Mouse (Mus musculus) neural tube, embryonic 15.5 days (tissue): Measurements from ENCODE around the gene Sh3gl2. TPM values are rescaled to one million over a fixed set of nuclear protein-coding genes. Genes with fewer than 3 reads are reported as not detected.

Source experiments
- ATAC-seq: fragments of 200-750 bp; cut with Nextera tagmentation; 2 replicates; pipeline ENCODE4 v1.8.0; 2017; ENCODE audit warnings: mild to moderate bottlenecking, moderate TSS enrichment, moderate library complexity; ENCODE audit not compliant: low FRiP score
- H3K27ac ChIP-seq: fragments of 300-500 bp; sonication (generic); replicated peaks from 2 replicates; pipeline ENCODE4 v1.5.1; 2015; ENCODE audit warnings: mild to moderate bottlenecking, inconsistent platforms
- H3K27me3 ChIP-seq: fragments of 300-500 bp; sonication (generic); replicated peaks from 2 replicates; pipeline ENCODE4 v1.6.1; 2015; ENCODE audit warnings: inconsistent platforms
- H3K36me3 ChIP-seq: fragments of 300-500 bp; sonication (generic); 2 replicates; pipeline ENCODE4 v1.6.1; 2015; ENCODE audit warnings: inconsistent platforms
- H3K4me1 ChIP-seq: fragments of 300-500 bp; sonication (generic); 2 replicates; pipeline ENCODE4 v1.6.1; 2015; ENCODE audit warnings: inconsistent platforms
- H3K4me2 ChIP-seq: fragments of 300-500 bp; sonication (generic); 2 replicates; pipeline ENCODE4 v1.6.1; 2015; ENCODE audit warnings: inconsistent platforms, mild to moderate bottlenecking, moderate library complexity
- H3K4me3 ChIP-seq: fragments of 300-500 bp; sonication (generic); replicated peaks from 2 replicates; pipeline ENCODE4 v1.5.1; 2015; ENCODE audit warnings: mild to moderate bottlenecking, inconsistent platforms
- H3K9ac ChIP-seq: fragments of 300-500 bp; sonication (generic); replicated peaks from 2 replicates; pipeline ENCODE4 v1.6.1; 2015; ENCODE audit warnings: mild to moderate bottlenecking, inconsistent platforms
- H3K9me3 ChIP-seq: fragments of 300-500 bp; sonication (generic); replicated peaks from 2 replicates; pipeline ENCODE4 v1.6.1; 2016; ENCODE audit warnings: inconsistent platforms
- WGBS: fragments of 180-500 bp; shearing (Covaris S2); methylation state at CpG from one replicate; pipeline ENCODE4 v1.1.7; 2015; ENCODE audit warnings: mixed read lengths; 5-methylcytosine and 5-hydroxymethylcytosine counted together
- polyA plus RNA-seq: library from polyadenylated mRNA; unstranded; fragments of >200 nt; fragmentation: Nextera tagmentation; extraction: Ambion mirVana; gene quantifications from 2 replicates; pipeline ENCODE4 v1.2.1, GENCODE M21; 2015

Gene Sh3gl2
- polyA plus RNA-seq, 1 experiment from 2014 or later, result 111 TPM

DNA sequence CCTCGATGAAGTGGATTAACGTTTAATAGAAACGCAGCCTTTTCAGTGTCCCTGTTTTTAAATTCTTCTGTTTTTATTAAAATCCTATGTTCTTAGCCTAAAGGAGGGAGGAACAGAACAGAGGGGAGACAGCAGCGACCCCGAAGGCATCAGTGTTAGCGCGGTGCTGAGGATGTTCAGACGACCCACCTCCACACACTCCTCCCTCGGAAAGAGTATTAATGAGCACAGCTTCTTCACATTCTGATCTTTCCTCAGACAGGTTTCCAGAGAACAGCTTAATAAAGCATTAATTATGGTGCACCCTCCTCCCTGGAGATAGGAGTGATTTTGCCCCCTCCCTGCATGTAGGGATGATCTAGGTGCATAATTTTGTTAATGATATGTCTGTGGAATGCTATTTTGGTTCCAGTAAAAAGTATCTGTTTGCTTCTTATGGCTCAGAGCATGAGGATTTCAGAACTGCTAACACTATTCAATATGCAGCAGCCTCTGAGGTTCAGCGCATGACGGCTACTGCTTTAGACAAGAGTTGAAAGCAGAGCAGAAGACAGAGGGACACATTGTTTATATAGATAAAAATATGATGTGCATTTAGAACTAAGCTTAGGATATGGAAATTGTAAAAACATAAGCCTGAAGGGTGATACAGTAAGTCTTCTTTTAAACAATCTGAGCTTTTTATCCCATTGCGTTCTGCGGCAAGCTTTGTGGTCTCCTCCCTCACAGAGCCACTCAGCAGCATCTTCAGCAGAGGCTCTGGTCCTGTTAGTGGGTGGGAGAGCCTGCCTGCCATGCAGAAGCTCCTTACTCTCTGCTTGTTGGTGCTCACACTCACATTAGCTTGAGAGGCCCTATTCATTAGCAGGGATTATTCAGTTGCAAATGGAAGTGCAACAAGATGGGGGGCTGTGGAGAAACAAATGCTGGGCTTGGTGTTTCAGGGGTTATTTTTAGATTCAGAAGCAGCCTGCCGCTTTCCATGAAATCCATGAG lies 27.8 kb downstream of the Sh3gl2 start:
- no peaks in the 10 kb centered on the region for H3K36me3 ChIP-seq
- H3K9ac ChIP-seq, result no peak overlapping the region
- ATAC-seq, result 0 out of 2 replicates have a peak, but pooled peaks have one; percentile 53
- no peaks in the 10 kb centered on the region for H3K9me3 ChIP-seq
- WGBS, result 63% methylated on average over 14 of the region's 14 CpGs
- peak overlapping the region; percentile 56 for H3K27ac ChIP-seq
- no peaks in the 10 kb centered on the region for H3K27me3 ChIP-seq
- no peak overlapping the region for H3K4me3 ChIP-seq
- H3K4me2 ChIP-seq, result no peak overlapping the region
- peaks cover 22% of the 10 kb centered on the region for H3K4me1 ChIP-seq

DNA sequence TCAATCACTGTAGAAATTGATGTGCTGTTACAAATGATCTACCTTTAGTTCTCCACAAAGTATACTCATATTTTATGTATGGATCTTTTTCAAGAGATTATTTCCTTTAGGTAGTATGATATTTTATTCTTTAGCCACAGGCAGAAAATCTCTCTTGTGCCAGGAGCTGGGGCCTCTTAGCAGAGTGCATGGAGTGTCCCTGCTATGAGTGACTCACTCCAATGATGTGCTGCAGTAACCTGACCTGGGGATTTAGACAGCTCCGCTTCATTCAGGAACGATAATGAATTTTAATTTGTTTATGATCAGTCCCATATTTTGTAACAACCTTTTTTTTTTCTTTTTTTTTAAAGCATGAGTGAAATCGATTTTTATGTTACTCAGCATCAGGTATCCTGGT lies 36.7 kb downstream of the Sh3gl2 start:
- Histone ChIP-seq H3K27me3 (no peaks in the 10 kb centered on the region), H3K4me1 (no peaks in the 10 kb centered on the region), H3K36me3 (no peaks in the 10 kb centered on the region), H3K4me3 (no peak overlapping the region), H3K9me3 (no peaks in the 10 kb centered on the region), H3K9ac (no peak overlapping the region), H3K27ac (no peak overlapping the region), H3K4me2 (no peak overlapping the region)
- no peak for ATAC-seq
- 93% methylated on average over 3 of the region's 3 CpGs for WGBS

DNA sequence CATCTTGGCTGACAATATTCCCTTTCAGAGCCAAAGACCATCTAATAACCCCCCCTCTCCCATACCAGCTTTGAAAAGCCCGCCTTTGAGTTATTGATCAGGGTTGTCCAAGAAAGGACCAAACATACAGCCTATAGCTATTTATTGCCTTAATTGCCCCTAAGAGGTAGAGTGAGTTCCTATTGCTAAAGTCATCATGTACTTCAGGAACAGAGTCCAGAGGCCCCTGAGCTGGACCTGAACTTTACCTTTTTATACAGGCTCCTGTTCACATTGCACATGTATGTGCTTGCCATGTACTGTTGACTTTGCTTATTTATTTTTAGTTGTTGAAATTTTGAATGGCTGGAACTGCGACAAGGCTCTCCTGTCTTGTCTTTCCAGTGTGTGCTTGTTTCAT lies 37.6 kb downstream of the Sh3gl2 start:
- Histone ChIP-seq H3K27ac (no peak overlapping the region), H3K36me3 (no peaks in the 10 kb centered on the region), H3K9me3 (no peaks in the 10 kb centered on the region), H3K4me2 (no peak overlapping the region), H3K4me1 (no peaks in the 10 kb centered on the region), H3K9ac (no peak overlapping the region), H3K27me3 (no peaks in the 10 kb centered on the region), H3K4me3 (no peak overlapping the region)
- WGBS, result 74% methylated on average over 2 of the region's 2 CpGs
- no peak for ATAC-seq

DNA sequence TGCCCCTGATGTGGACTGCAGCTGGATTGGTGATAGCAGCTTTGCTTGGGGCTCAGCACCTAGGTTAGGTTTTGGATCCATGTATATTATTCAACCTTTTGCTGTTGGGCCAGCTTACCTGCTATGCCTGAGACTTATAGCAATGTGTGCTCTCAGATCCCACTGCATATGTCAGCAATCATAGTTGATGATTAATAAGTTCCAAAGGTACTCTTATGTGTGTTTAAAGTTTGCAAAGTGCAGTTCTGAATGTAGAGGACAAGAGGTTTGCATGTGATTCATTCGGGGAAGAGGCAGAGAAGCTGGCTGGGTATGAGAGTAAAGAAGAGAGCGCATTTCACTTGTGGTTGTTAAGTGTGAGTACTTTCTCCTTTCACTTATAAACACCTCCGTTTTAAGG lies 43.7 kb downstream of the Sh3gl2 start:
- H3K4me1 ChIP-seq, result peaks cover 16% of the 10 kb centered on the region
- no peaks in the 10 kb centered on the region for H3K9me3 ChIP-seq
- no peaks in the 10 kb centered on the region for H3K27me3 ChIP-seq
- H3K4me3 ChIP-seq, result no peak overlapping the region
- H3K36me3 ChIP-seq, result no peaks in the 10 kb centered on the region
- H3K4me2 ChIP-seq, result no peak overlapping the region
- H3K9ac ChIP-seq, result no peak overlapping the region
- no peak overlapping the region for H3K27ac ChIP-seq
- WGBS, result 93% methylated on average over 3 of the region's 3 CpGs
- no peak for ATAC-seq

DNA sequence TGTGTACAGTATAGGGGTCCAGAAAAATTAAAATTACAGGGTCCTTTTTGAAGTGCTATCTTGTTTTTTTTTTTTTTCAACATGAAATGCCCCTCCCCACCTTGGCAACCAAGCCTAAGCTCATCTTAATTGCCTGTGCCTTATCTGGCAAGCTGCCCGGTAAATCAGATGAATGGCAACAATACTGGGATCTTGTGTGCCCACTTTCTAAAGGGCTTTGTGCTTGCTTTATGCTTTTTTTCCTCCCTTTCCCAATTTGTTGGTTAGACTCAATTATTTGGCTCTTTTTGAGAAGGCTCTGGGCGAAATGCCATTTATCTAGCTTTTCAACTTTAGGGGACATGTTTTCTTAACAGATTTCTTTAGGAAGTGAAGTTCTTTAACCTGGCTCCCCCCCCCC lies 45.3 kb downstream of the Sh3gl2 start:
- Histone ChIP-seq H3K27ac (no peak overlapping the region), H3K36me3 (no peaks in the 10 kb centered on the region), H3K27me3 (no peaks in the 10 kb centered on the region), H3K9ac (no peak overlapping the region), H3K4me1 (peaks cover 16% of the 10 kb centered on the region), H3K4me3 (no peak overlapping the region), H3K9me3 (no peaks in the 10 kb centered on the region), H3K4me2 (no peak overlapping the region)
- peak; percentile 68; the same call in 1 of the 2 replicates for ATAC-seq
- 15% methylated on average over 2 of the region's 2 CpGs for WGBS

DNA sequence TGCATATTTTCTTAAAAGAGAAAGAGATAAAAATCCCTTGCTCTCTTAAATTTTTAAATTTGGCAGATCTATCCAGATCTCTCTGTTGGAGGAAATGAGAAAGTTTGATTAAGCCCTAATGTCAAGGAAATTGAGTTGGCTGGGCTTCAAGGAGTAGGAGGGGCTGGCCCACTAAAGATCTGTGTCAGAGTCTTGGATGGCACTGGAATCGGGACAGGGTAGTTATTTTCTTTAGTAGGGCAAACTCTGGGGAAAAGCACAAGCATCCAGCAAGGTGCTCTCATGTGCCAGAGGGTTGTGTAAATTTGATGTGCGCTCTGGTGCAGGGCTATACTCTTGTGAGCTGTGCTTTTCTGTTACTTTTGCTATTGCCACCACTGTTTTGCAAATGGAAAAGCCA lies 45.9 kb downstream of the Sh3gl2 start:
- WGBS, result 46% methylated on average over 2 of the region's 2 CpGs
- no peaks in the 10 kb centered on the region for H3K27me3 ChIP-seq
- peak; percentile 65; the same call in 1 of the 2 replicates for ATAC-seq
- H3K36me3 ChIP-seq, result no peaks in the 10 kb centered on the region
- H3K9ac ChIP-seq, result no peak overlapping the region
- H3K9me3 ChIP-seq, result no peaks in the 10 kb centered on the region
- H3K4me2 ChIP-seq, result no peak overlapping the region
- H3K4me3 ChIP-seq, result no peak overlapping the region
- H3K4me1 ChIP-seq, result peaks cover 16% of the 10 kb centered on the region
- H3K27ac ChIP-seq, result peak overlapping the region; percentile 49; the same call in 1 of the 2 replicates

DNA sequence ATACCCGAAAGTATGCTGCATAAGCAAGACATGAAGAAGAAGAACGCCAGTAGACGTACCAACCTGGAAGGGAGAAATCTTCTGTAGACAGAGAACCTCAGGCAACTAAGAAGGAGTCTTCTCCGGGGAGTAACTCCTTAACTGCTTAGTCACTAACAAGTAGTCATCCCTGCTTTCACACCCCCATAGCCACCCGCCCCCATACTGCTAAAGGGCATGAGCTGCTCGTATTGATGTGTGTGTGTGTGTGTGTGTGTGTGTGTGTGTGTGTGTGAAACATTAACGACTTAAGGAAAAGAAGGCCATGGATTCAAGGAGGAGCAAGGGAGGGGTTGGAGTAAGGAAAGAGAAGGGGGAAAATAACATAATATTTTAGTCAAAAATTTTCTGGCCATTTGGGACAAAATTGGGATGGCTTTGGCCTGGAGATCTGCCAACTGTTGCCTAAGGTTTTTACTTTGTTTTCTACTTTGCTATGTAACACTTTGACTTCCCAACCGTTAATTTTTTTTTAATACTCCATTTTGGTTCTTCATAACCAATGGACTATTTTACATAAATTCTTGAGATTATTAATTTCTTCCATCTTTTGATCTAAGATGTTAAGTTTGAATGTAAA lies 51.0 kb downstream of the Sh3gl2 start:
- H3K4me3 ChIP-seq, result no peak overlapping the region
- H3K9ac ChIP-seq, result no peak overlapping the region
- no peaks in the 10 kb centered on the region for H3K36me3 ChIP-seq
- H3K27me3 ChIP-seq, result no peaks in the 10 kb centered on the region
- no peak for ATAC-seq
- peaks cover 15% of the 10 kb centered on the region for H3K4me1 ChIP-seq
- no peak overlapping the region for H3K4me2 ChIP-seq
- no peak overlapping the region for H3K27ac ChIP-seq
- WGBS, result 90% methylated on average over 8 of the region's 8 CpGs
- H3K9me3 ChIP-seq, result no peaks in the 10 kb centered on the region

DNA sequence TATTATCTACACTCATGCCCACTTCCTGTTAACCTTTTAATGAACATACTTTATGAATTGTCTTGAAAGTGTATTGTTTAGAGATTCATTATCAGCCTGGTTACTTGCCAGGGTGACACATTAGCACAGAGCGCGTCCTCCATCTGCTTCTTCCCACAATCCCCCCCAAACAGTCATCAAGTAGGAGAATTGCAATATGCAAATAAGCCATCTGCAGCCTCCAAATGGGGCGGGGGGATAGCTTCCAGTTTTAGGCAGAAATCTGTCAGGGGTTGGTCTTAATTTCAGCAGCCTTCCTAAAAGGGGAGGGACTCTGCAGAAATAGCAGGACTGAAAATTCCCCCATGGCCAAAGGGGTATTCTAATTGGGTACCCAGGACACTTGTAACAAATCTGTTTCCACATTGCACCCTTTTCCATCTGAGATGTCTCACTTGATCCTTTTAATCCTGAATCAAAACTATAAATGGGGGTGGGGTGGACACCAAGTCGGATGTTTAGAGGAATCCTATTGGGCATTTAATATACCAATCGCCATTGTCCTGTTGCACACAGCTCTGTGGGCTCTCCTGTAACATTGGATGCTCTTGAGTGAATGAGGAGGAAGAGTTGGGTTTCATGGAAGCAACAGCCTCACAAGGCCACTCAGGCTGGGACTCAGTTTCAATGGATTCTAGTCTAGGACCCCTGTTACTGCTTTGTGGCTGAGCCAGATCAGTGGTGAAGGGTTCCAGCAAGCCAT lies 51.7 kb downstream of the Sh3gl2 start:
- peak; percentile 18; the same call in 1 of the 2 replicates for ATAC-seq
- H3K4me3 ChIP-seq, result no peak overlapping the region
- no peaks in the 10 kb centered on the region for H3K36me3 ChIP-seq
- H3K9me3 ChIP-seq, result no peaks in the 10 kb centered on the region
- peaks cover 12% of the 10 kb centered on the region for H3K4me1 ChIP-seq
- 53% methylated on average over 5 of the region's 5 CpGs for WGBS
- H3K27me3 ChIP-seq, result no peaks in the 10 kb centered on the region
- H3K9ac ChIP-seq, result no peak overlapping the region
- no peak overlapping the region for H3K4me2 ChIP-seq
- peak overlapping the region; percentile 7; the same call in 1 of the 2 replicates for H3K27ac ChIP-seq

DNA sequence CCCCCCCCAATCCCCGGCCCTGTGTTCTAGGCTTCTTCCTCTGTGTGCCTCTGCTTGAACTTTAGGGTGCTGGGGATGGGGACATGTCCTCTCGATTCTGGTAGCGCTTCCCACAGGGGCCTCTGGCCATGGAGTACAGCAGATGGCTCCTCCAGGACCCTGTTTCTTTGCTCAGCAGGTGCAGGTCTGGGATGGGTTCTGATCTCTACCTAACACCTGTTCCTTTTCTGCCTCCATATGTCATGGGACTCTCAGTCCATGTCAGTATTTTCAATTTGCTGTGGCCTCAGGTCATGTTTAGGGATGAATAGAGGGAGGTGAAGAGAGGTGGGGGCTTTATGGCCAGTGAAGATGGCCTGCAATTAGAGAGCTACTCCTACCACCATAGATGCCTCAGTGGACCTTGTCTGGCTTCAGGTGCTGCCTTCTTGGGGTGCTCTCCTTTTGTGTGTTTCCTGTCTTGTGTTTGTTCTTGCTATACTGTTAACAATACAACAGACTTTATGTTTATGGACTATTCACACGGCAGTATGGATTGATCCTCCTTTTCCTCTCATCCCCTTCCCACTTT lies 52.9 kb downstream of the Sh3gl2 start:
- Histone ChIP-seq H3K27ac (no peak overlapping the region), H3K27me3 (no peaks in the 10 kb centered on the region), H3K4me3 (no peak overlapping the region), H3K4me1 (peaks cover 18% of the 10 kb centered on the region), H3K36me3 (no peaks in the 10 kb centered on the region), H3K9me3 (no peaks in the 10 kb centered on the region), H3K4me2 (no peak overlapping the region), H3K9ac (no peak overlapping the region)
- no peak for ATAC-seq
- WGBS, result 74% methylated on average over 4 of the region's 4 CpGs

DNA sequence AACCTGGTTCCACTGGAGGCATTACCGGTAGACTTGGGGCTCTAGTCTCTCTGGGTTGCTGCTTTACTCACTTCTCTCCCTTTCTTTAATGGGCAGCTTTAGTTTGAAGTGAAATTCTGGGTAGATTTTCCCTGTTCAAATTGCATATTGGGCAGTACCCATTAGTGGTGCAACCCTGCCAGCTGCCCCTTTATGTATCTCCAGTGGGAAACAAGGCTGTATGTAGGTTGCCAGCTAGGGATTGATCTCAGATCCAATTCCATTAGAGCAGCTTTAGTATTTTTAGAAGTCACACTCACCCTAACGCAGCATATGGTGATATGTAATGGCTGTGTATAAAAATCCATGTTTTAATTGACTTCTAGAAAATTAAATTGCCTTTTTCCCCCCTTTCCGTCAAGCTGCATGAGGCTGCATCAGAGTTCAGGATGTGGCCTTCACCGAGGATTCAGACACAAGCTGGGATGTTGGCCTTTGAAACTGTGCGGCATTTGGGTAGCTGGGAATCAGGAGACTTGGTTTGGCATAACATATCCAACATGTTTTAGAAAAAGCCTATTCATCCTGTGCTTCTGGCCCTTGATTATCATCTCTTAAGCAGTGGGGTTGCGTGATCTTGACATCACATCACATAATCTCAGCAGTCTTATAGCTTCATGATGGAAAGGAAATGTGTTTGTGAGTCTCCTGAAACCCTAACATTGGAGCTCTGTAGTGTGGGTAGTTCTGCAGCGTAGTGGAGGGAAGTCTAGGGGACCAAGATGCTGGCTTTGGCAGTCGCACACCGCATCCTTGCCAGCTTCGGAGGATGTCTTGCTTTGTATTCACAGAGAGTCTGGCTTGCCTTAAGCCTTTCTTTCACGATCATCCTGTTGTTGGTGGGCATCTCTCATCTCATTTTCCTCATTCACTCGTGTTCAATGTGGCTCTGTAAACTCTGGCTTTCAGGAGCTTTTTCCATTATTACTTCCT lies 56.0 kb downstream of the Sh3gl2 start:
- Histone ChIP-seq H3K4me3 (no peak overlapping the region), H3K4me2 (no peak overlapping the region), H3K9me3 (no peaks in the 10 kb centered on the region), H3K9ac (no peak overlapping the region), H3K36me3 (no peaks in the 10 kb centered on the region), H3K27ac (peak overlapping the region; percentile 67), H3K4me1 (peaks cover 18% of the 10 kb centered on the region), H3K27me3 (no peaks in the 10 kb centered on the region)
- WGBS, result 74% methylated on average over 12 of the region's 12 CpGs
- ATAC-seq, result 0 out of 2 replicates have a peak, but pooled peaks have one; percentile 33
